Mouse (Mus musculus) liver (tissue): ENCODE results near the gene AC129217.1.
"Not testable (repeated sequence)": the region's sequence is repeated elsewhere in the genome, so short reads cannot be mapped to it uniquely, and the experiment has no call there.

Experiments used
- DNase-seq: peaks from one replicate; pipeline ENCODE4 v3.0.0-alpha.2; 2020; ENCODE audit warnings: mixed read lengths

The AC129217.1 gene

GRCm38 (mm10) chr19:8831262-8831661, 1.7 kb downstream of the AC129217.1 start:
- DNase-seq: no peak

DNA sequence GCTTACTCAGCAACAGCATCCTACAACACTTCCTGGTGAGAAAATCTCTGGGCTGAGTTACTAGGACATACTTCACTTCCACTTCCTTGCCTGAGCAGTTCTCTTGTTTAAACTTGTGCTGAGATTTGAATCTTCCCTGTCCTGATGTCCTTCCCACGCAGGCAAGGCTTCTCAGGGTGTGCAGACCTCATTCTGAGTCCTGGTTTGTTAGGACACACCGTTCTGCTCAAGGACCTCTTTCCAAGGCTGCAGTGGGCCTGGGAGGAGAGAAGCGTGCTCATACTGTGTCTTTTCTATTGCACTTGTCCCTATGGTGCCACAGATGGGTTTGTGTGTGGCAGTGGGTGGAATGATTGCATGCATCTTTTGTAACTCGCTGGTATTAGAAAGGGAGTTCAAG, 3.4 kb downstream of the AC129217.1 start:
- DNase-seq: no peak

- not testable (repeated sequence) for DNase-seq
Observed at GRCm38 (mm10) chr19:8836327-8836726, 6.8 kb downstream of the AC129217.1 start.

- DNase-seq: peak; percentile 85
Observed at GRCm38 (mm10) chr19:8837251-8837791, 7.7 kb downstream of the AC129217.1 start, which contains the start of gene Bscl2. TSS of gene Bscl2 (plus strand) at chr19:8837467.

DNA sequence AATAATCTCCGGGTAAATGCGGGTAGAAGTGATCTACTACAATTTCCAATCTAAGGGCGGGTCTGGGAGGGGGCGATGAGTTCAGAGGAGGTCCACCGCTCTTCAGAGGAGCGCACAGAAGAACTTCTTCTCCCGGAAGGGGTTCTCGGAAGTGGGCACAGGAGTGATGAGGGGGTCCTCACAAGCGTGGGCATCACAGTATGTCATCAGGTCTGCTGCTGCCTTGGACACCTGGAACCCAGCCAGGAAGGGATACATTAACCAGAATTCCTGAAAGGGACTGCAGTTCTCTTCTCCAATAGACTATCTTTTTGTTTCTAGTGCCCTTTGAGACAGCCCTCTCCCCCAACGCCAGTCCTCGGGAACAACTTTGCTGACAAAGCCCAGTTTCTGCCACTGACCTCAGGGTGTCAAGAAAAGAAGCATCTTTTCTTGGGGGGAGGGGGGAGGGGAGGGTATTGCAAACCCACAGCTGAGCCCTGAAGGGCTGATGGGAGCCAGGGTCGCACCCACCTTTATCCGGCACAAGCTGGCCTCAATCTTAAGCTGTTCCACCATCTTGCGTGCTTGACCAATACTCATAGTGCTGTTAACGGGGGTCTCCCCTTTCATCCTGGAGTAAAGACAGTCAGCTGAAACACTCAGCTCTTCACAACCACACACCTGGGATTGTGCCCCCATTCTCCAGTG, 8.6 kb downstream of the AC129217.1 start:
- DNase-seq: peak; percentile 17

DNA sequence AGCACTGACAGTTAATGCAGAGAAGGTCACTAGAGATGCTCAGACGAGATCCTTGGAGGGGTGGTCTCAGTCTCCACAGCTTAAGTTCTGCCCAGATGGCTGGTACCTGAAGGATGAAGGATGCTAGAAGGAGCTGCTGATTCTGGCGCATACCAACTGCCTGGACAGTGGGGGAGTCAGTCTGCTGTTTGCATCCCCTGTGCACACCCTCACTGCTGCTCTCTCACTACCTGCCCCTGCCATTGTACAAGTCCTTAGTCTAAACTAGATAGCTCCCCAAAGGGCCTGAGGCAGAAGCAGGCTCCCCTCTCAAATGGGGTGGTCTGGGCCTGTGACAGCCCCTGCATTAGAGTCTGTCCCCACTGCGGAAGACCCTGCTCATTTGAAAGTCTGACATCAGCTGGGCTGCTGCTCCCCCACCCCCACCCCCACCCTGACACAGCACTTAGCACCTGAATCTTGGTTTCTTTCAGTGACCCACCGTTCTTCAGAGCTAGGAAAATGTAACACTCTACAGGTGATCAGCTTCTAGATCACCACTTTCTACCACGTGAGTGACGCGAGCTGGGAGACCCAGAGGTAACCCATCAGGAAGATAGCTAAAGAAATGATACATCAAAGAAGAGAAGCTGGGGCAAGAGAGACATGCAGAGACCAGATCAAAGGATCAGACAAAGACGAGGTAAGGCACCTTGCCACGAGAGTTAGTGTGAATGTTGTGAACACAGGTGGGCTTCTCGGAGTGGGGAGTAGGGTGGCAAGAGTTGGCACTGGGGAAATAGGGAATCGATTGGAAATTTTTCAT, 9.7 kb downstream of the AC129217.1 start, which contains the start of gene Gng3:
Gene Gng3, minus strand, starts transcription at position 92 of the 805 bp plus-strand sequence.
- no peak for DNase-seq

DNA sequence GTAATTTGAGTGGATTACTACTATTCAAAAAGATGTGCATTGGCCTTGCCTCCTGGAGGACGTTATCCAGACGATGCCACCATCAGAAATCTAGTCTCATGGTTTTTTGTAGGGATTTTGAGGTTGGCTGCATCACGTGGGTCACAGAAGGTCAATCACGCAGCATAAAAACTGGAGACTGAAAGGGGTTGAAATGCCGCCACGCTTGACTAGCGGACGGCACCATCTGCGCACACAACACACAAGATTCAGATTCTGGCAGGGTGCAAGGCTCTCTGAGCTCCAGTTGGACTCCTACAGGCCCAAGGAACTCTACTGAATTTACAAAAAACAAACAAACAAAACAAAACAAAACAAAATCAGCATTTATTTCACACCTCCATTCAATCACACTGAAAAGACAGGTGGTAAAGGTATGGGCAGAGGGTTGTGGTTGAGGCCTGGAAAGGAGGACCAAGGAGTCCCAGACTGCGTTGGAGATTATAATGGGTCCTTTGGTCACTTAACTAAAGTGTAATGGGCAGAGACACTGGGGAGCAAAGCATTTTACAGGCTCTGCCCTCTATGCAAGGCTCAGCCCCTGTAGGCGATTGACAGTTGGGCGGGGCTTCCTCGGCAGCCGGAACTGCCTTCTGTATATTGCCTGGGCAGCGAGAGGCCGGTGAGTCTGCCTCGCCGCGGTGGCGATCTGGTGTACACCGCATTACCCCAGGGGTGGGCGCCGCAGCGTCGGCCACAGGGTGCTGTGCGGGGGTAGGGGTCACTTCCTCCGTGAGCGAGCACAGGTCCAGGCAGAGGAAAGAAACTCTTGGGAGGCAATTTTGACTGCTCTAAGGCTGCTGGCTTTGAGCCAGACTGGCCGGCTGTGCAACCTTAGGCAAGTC, 10.6 kb downstream of the AC129217.1 start:
- peak; percentile 88 for DNase-seq

DNA sequence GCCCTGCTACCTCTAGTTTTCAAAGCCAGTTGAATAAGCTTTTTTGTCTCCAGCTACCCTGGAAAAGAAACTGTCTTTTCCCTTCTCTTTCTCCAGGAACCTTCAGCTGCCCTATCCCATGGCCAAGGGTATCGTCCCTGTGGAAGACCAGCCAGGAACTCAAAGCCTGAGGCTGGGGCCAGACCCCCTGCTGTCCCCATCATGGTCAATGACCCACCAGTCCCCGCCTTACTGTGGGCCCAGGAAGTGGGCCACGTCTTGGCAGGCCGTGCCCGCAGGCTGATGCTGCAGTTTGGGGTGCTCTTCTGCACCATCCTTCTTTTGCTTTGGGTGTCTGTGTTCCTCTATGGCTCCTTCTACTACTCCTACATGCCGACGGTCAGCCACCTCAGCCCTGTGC, 11.4 kb downstream of the AC129217.1 start:
- no peak for DNase-seq

DNA sequence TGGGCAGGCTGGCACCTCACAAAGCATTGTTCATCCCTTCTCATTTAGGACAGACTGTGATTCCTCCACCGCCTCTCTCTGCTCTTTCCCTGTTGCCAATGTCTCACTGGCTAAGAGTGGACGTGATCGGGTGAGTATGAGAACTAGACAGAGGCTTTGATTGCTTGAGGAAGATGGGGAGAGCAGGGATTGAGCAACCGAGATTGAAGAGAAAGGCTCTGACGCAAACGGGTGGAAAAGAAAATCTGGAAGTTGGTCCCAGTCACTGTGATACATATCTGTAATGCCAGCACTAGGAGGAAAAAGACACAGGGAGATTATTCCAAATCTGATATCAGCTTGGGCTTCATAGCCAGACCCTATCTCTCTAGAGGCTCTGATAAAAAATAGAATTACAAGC, 13.4 kb downstream of the AC129217.1 start:
- DNase-seq: no peak

DNA sequence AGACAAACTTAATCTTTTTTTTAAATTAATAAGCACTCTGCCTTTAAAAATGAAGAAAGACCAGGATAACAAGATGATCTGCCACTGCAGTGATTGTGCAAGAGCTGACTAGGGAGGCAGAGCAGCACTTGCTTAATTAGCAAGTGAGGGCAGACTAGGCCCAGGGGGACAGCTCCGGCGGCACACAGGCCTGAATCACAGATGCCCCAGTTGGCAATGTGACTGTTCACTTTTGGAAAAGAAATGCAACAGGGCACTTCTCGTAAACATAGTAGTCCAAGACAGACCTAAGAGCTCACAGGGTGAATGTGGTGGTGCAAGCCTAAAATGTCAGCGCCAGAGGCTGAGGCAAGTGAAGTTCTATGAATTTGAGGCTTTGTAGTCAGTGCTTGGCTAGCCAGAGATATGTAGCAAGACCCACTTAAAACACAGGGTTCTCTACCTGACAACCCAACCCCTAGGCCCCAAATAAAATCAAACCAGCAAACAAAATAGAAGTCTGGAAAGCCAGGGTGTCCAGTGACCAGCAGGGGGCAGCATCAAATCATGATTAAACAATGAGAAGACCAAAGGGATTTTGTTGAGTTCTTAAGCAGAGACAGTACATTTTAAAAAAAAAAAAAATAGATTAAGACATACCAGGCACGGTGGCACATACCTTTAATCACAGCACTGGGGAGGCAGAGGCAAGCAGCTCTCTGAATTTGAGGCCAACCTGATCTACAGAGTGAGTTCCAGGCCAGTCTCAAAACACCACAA, 15.0 kb downstream of the AC129217.1 start:
- peak; percentile 79 for DNase-seq

- no peak for DNase-seq
Observed at GRCm38 (mm10) chr19:8848356-8848755, 18.8 kb downstream of the AC129217.1 start.

DNA sequence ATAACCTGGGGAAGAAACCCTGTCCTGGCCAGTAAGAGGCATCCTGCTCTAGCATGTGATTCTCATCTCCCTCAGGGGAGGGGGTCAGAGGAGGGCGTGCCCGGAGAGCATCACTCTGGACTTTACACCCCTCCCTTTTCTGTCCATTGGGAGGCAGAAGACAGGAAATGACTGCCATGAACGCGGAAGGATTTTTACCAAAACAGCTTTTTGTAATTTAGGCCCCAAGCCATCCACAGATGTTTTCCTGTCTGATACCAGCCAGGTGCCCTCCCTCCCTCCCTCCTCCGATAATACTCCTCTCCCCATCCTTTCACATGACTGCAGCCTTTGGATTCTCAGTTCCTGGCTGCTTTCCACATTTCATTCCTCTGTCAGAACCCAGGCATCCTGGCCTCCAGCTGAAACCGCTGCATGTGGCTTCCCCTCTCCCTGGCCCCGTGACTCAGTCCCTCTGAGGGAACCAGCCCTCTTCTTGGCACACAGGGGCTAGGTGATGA, 20.9 kb downstream of the AC129217.1 start, which contains the start of gene Lrrn4cl:
Gene Lrrn4cl, plus strand, starts transcription at position 367 of the 500 bp plus-strand sequence.
- no peak for DNase-seq

DNA sequence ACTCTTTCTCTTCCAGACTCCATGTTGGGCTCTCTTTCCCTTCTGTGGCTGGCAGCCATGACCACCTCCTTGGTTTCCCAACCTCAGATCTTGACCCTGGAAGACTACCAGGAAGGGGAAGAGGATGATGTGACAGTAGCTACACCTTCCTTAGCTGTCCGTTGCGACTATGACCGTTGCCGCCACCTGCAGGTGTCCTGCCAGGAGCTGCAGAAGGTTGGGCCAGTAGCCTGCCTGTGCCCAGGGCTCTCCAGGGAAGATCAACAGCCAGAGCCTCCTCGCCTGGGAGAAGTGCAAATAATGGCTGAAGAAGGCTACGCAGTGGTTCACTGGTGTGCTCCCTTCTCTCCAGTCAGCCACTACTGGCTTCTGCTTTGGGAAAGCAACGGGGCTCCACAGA, 22.1 kb downstream of the AC129217.1 start:
- DNase-seq: peak; percentile 30

DNA sequence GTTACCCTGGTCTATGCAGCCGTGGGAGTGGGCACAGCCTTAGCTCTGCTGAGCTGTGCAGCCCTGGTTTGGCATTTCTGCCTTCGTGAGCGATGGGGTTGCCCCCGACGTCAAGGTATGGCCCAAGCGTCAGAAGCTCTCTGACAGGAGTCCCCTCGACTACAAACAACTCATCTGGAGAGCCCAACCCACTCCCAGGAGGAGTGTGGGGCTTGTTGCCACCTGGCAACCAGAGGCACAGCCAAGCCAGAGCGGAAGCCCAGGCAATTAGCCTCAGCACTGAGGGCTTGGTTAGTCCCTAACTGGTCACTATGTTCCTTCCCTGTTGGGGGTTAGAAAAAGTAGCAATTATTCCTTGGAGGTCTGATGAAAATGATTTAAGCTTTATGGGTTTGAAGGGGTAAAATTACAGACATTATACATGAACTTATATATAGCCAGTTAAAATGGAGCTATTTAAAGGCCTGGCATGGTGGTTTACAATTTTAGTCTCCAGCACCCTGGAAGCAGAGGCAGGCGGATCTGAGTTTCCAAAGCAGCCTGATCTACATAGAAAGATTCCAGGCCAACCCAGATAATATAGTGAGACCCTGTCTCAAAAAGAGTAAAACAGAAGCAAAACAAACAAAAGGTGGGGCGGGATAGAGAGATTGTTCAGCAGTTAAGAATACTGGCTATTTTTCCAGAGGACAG, 22.8 kb downstream of the AC129217.1 start:
- no peak for DNase-seq

DNA sequence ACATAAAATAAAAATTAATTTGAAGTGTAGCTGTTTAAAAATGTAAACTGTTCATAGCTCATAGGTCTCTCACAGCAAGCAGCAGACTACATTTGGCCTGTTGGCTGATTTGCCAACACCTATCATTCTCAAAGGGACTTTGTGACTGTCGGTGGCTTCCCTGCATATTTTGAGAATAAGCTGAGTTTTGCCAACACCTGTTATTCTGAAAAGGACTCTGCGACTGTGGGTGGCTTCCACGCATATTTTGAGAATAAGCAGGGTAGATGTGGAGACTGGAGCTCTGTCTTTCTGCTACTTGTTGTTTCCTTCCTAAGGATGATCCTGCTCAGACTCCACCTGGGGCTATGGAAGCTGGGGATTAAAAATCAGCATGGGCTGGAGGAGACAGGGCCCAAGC, 23.5 kb downstream of the AC129217.1 start:
- no peak for DNase-seq

DNA sequence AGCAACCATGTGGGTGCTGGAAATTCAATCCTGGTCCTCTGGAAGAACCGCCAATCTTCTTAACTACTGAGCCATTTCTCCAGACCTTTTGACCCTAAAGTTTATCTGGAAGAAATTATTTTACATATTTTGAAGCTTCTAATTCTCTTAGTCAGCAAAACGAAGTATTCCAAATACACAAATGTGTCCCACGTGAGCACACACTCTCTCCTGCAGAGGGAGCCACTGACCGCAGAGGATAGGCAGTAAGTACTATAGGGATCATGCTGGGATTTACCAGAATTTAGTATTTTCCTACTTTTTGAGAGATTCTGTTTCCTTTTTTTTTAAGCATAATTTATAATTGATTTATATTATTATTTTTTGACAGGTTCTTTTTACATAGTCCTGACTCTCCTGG, 28.1 kb downstream of the AC129217.1 start:
- peak; percentile 69 for DNase-seq

GRCm38 (mm10) chr19:8859018-8859417, 29.4 kb downstream of the AC129217.1 start:
- peak; percentile 46 for DNase-seq

- DNase-seq: no peak
Observed at GRCm38 (mm10) chr19:8864265-8864664, 34.7 kb downstream of the AC129217.1 start.

DNA sequence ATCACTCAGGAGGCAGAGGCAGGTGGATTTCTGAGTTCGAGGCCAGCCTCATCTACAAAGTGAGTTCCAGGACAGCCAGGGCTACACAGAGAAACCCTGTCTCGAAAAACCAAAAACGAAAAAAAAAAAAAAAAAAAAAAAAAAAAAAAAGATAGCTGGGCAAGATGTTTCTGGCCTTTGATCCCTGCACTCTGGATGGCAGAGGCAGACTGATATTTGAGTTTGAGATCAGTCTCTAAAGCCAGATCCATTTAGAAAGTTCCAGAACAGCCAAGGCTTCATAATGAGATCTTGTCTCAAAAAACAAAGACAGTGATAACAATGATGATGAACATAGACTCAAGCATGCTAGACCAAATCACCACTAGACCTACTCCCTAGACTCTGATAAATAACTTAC, 40.8 kb downstream of the AC129217.1 start:
- DNase-seq: not testable (repeated sequence)

- DNase-seq: no peak
Observed at GRCm38 (mm10) chr19:8870838-8871237, 41.3 kb downstream of the AC129217.1 start.
